Comparison of ENCODE assay signal across 9 mouse cellular contexts in the genomic region with DNA sequence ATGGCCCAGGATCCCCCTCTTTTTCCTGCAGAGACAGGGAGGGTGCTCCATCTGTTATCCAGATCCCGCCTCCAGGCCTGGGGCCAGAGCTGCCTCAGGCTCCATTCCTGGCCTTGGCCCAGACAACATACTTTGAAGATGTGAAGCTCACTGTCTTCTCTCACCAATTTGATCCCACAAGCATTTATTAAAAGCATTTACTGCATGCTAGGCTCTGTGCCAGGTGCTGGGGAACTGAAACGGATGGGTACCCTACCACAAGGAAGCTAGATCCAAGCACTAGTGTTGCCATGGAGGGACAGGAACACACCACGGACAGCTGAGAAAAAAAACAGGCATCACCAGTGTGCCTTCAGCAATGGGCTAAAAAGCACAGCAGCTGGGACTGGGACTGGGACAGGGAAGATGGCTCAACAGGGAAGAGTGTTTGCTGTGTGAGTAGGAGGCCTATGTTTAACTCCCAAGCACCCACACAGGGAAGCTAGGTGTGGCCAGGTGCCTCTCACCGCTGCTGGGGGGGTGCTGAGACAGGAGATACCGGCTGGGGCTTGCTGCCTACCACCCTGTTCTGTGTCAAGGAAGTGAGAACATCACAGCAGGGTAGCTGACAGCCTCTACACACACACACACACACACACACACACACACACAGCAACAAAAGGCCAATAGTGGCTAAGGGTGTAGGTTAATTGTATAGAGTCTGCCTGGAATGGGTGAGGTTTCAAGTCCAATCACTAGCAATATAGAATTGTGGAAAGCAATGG. TPM values are rescaled to one million over a fixed set of nuclear protein-coding genes. Genes with fewer than 3 reads are reported as not detected.
A peak's percentile ranks its signal among the peaks of the same experiment; 100 is the strongest.
DNase-seq lines count a peak whose midpoint lies in the region; ATAC-seq lines count a peak whose summit lies in the region.
"Had no signal": no experiment of that assay in that cellular context is flagged by ENCODE, and none has a peak within 500 bp of the region (broad histone marks: within the 10 kb centered on the region; RNA-seq: fewer than 3 reads in every experiment).

No protein-coding gene starts in this region.

- peak overlapping the region; percentile 84 for H3K27ac ChIP-seq in embryonic facial prominence, embryonic 15.5 days (replicated peaks)
- peak overlapping the region; percentile 56 for H3K27ac ChIP-seq in midbrain, embryonic 15.5 days
- H3K27ac ChIP-seq: macrophage had no signal

- no peak for DNase-seq in frontal cortex, postnatal 14 days (ENCODE audit: low spot score in 2 of 2)
- peak; percentile 49 for DNase-seq in T-cell, adult 2 months (ENCODE audit: low spot score)
- DNase-seq in heart, postnatal 10 days, result peak; percentile 66 to 73
- DNase-seq in layer of hippocampus, postnatal 10 days (ENCODE audit: low spot score in 2 of 2), result peak; percentile 61 to 68
- no peak for DNase-seq in embryo, embryonic 10 days (ENCODE audit: low spot score)

- intact Hi-C loops in heart, postnatal 10 days (cut with DNase I), result no loop called here

- H3K4me2 ChIP-seq in embryonic facial prominence, embryonic 15.5 days (replicated peaks), result no peak overlapping the region
- H3K4me2 ChIP-seq in midbrain, embryonic 15.5 days, result no peak overlapping the region

- peaks cover 13% of the 10 kb centered on the region for H3K36me3 ChIP-seq in embryonic facial prominence, embryonic 15.5 days
- no peaks in the 10 kb centered on the region for H3K36me3 ChIP-seq in midbrain, embryonic 15.5 days (replicated peaks)

- no peak overlapping the region for H3K9ac ChIP-seq in embryonic facial prominence, embryonic 15.5 days
- no peak overlapping the region for H3K9ac ChIP-seq in midbrain, embryonic 15.5 days

- 23% methylated on average over 5 of the region's 5 CpGs for WGBS in embryonic facial prominence, embryonic 15.5 days
- WGBS in midbrain, embryonic 15.5 days, result 36% methylated on average over 5 of the region's 5 CpGs

- no peak overlapping the region for H3K4me3 ChIP-seq in embryonic facial prominence, embryonic 15.5 days (replicated peaks)
- no peak overlapping the region for H3K4me3 ChIP-seq in midbrain, embryonic 15.5 days

- no peaks in the 10 kb centered on the region for H3K27me3 ChIP-seq in embryonic facial prominence, embryonic 15.5 days
- H3K27me3 ChIP-seq in midbrain, embryonic 15.5 days (replicated peaks), result no peaks in the 10 kb centered on the region

- H3K9me3 ChIP-seq in embryonic facial prominence, embryonic 15.5 days (replicated peaks), result no peaks in the 10 kb centered on the region
- H3K9me3 ChIP-seq in midbrain, embryonic 15.5 days, result no peaks in the 10 kb centered on the region

- peak; percentile 66 for ATAC-seq in frontal cortex, adult (ENCODE audit: low TSS enrichment)
- ATAC-seq in embryonic facial prominence, embryonic 15.5 days (ENCODE audit: insufficient number of reproducible peaks, low FRiP score, low TSS enrichment, low read depth), result peak; percentile 40; the same call in 1 of the 2 replicates
- ATAC-seq in midbrain, embryonic 15.5 days (replicated peaks), result peak; percentile 28

- peaks cover 72% of the 10 kb centered on the region for H3K4me1 ChIP-seq in embryonic facial prominence, embryonic 15.5 days
- peaks cover 58% of the 10 kb centered on the region for H3K4me1 ChIP-seq in midbrain, embryonic 15.5 days

RNA-seq across cellular contexts. Expression of gene Tet3, which starts 30.7 kb away (rescaled TPM):
- polyA plus RNA-seq in embryonic facial prominence, embryonic 15.5 days (2015; fragmentation: Nextera tagmentation; extraction: Ambion mirVana), result 63.1 and 66.1 TPM in 2 replicates
- 10 to 100 TPM; 49.0 to 54.3 TPM for total RNA-seq in heart, postnatal 10 days (2021)
- 100 to 1,000 TPM; 102 TPM for total RNA-seq in layer of hippocampus, postnatal 10 days (2021)
- polyA plus RNA-seq in midbrain, embryonic 15.5 days (2015; fragmentation: Nextera tagmentation; extraction: Ambion mirVana), result 60.9 and 76.8 TPM in 2 replicates

Comparison
In these comparisons a context has a peak if more than half of its experiments do, and no peak if none do; other contexts are left out.
1. DNase-seq: peak in T-cell, adult 2 months (single experiment), heart, postnatal 10 days (2 of 2) and layer of hippocampus, postnatal 10 days (2 of 2); none in frontal cortex, postnatal 14 days (0 of 2) and embryo, embryonic 10 days (single experiment).
2. Peak in every context shown above with its lines, with median percentiles within 50 percentile points of each other: ATAC-seq.